Mouse (Mus musculus) myocyte (in vitro differentiated cells): ENCODE data around the gene Sec14l3.

Source experiments
- CEBPB ChIP-seq: IDR thresholded peaks from 2 replicates; pipeline ENCODE4 v1.6.1; 2011; ENCODE audit warnings: mild to moderate bottlenecking, moderate library complexity; ENCODE audit not compliant: poor library complexity, insufficient read depth, severe bottlenecking
- E2F4 ChIP-seq: IDR thresholded peaks from one replicate; pipeline ENCODE4 v1.6.1; 2011; ENCODE audit warnings: mild to moderate bottlenecking, control low read depth, moderate library complexity; ENCODE audit not compliant: insufficient read depth
- MAX ChIP-seq: IDR thresholded peaks from one replicate; pipeline ENCODE4 v1.6.1; 2011; ENCODE audit warnings: low read depth, mild to moderate bottlenecking, control low read depth
- MYOD1 ChIP-seq, 3 experiments: IDR thresholded peaks; one replicate each; pipeline ENCODE4 v1.6.1; 2011; ENCODE audit warnings: control low read depth in 2 of 3, low read depth in 2 of 3, mild to moderate bottlenecking in 2 of 3, moderate library complexity in 1 of 3; ENCODE audit not compliant: insufficient read length in 2 of 3, control insufficient read depth in 1 of 3
- MYOG ChIP-seq, 3 experiments: IDR thresholded peaks; one replicate each; pipeline ENCODE4 v1.6.1; 2011; ENCODE audit warnings: control low read depth in 2 of 3, low read depth in 2 of 3, mild to moderate bottlenecking in 2 of 3; ENCODE audit not compliant: insufficient read length in 2 of 3, control insufficient read depth in 1 of 3, insufficient read depth in 1 of 3
- POLR2A ChIP-seq: IDR thresholded peaks from one replicate; pipeline ENCODE4 v1.6.1; 2011; ENCODE audit warnings: low read depth, mild to moderate bottlenecking, control low read depth, moderate library complexity; ENCODE audit not compliant: insufficient read length
- POLR2AphosphoS2 ChIP-seq: IDR thresholded peaks from one replicate; pipeline ENCODE4 v1.6.1; 2011; ENCODE audit warnings: low read depth, control low read depth; ENCODE audit not compliant: insufficient read length
- REST ChIP-seq: IDR thresholded peaks from one replicate; pipeline ENCODE4 v1.6.1; 2011; ENCODE audit warnings: mild to moderate bottlenecking, control low read depth, moderate library complexity; ENCODE audit not compliant: insufficient read depth, insufficient read length
- SRF ChIP-seq: IDR thresholded peaks from one replicate; pipeline ENCODE4 v1.6.1; 2011; ENCODE audit warnings: low read depth; ENCODE audit not compliant: control insufficient read depth, insufficient read length
- TCF12 ChIP-seq: IDR thresholded peaks from one replicate; pipeline ENCODE4 v1.6.1; 2011; ENCODE audit warnings: mild to moderate bottlenecking, control low read depth; ENCODE audit not compliant: poor library complexity, insufficient read depth, severe bottlenecking
- USF1 ChIP-seq: IDR thresholded peaks from one replicate; pipeline ENCODE4 v1.6.1; 2011; ENCODE audit warnings: low read depth, mild to moderate bottlenecking, control low read depth, moderate library complexity

DNA sequence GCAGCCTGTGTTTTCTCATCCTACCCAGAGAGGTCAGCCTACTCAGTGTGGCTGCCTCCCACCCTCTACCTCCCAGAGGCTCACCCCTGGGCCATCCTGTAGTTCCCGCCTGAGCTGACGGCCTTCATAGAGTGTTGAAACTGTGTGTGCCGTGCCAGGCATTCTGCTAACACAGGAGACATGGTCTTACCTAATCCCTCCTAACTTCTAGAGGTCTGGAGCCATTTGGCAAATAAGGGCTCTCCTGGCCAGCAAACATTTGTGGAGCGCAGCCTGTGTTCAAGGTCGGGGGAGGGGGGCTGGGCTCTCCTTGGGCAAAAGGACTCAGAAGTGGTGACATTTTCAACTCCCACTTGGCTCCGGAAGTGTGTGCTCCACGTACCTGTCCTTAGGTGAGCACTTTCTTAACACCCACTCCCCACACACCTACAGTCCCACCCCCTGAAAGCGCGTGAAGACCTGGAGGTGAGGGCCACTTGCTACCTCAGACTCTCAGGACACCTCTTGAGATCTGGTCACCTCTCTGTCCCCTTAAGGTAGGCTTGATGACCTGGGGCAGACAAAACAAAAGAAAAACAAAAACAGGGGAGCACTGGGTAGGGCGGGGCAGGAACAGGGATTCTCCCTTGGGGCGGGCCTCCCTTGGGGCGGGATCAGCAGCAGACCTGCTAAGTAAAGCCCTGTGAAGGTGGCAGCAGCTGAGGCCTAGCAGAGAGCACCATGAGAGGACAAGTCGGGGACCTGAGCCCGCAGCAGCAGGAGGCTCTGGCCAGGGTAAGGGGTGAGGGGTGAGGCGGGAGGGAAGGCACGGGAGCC is 33.3 kb upstream of the Sec14l3 start, which contains the start of gene Sec14l4:
- TF ChIP-seq POLR2AphosphoS2 (no peak), POLR2A (no peak), TCF12 (no peak), USF1 (no peak), MYOG (IDR thresholded peaks at IDR 0.05; ENCODE audit: control insufficient read depth in 1 of 3, insufficient read depth in 1 of 3, insufficient read length in 2 of 3, low read depth in 2 of 3) (no peak), REST (no peak), E2F4 (no peak), MAX (no peak), CEBPB (no peak), MYOD1 (IDR thresholded peaks at IDR 0.05; ENCODE audit: control insufficient read depth in 1 of 3, insufficient read length in 2 of 3, low read depth in 2 of 3) (no peak), SRF (no peak)
